37 mouse cellular contexts compared by ENCODE assay signal in genomic region chr14:72440436-72440835, GRCm38 (mm10). TPM values are rescaled to one million over a fixed set of nuclear protein-coding genes. Genes with fewer than 3 reads are reported as not detected.
"Had no signal": no experiment of that assay in that cellular context is flagged by ENCODE, and none has a peak within 500 bp of the region (broad histone marks: within the 10 kb centered on the region; RNA-seq: fewer than 3 reads in every experiment).

No protein-coding gene starts in this region.

- H3K4me3 ChIP-seq: embryonic facial prominence, embryonic 10.5 days; embryonic facial prominence, embryonic 12.5 days; embryonic facial prominence, embryonic 13.5 days; embryonic facial prominence, embryonic 15.5 days; erythroblast, embryonic 14.5 days; forebrain, embryonic 10.5 days; forebrain, embryonic 12.5 days; forebrain, embryonic 13.5 days; forebrain, embryonic 15.5 days; gastrocnemius, adult 2 months had no signal

- H3K36me3 ChIP-seq: embryonic facial prominence, embryonic 10.5 days; embryonic facial prominence, embryonic 12.5 days; embryonic facial prominence, embryonic 13.5 days; embryonic facial prominence, embryonic 15.5 days; forebrain, embryonic 10.5 days; forebrain, embryonic 12.5 days; forebrain, embryonic 15.5 days had no signal

- H3K27me3 ChIP-seq: embryonic facial prominence, embryonic 12.5 days; embryonic facial prominence, embryonic 13.5 days; embryonic facial prominence, embryonic 15.5 days; forebrain, embryonic 12.5 days; forebrain, embryonic 13.5 days; forebrain, embryonic 15.5 days had no signal

- H3K9me3 ChIP-seq: embryonic facial prominence, embryonic 10.5 days; embryonic facial prominence, embryonic 12.5 days; embryonic facial prominence, embryonic 13.5 days; embryonic facial prominence, embryonic 15.5 days; forebrain, embryonic 10.5 days; forebrain, embryonic 12.5 days; forebrain, embryonic 13.5 days; forebrain, embryonic 15.5 days had no signal

- ATAC-seq: forebrain, embryonic 13.5 days; forebrain, embryonic 14.5 days; forebrain, embryonic 15.5 days; forebrain, embryonic 16.5 days; forebrain, postnatal 0 days had no signal

- H3K27ac ChIP-seq: embryonic facial prominence, embryonic 10.5 days; embryonic facial prominence, embryonic 12.5 days; embryonic facial prominence, embryonic 13.5 days; embryonic facial prominence, embryonic 15.5 days; forebrain, embryonic 10.5 days; forebrain, embryonic 12.5 days; forebrain, embryonic 13.5 days; forebrain, embryonic 15.5 days; gastrocnemius, adult 2 months had no signal

- H3K4me1 ChIP-seq: embryonic facial prominence, embryonic 10.5 days; embryonic facial prominence, embryonic 12.5 days; embryonic facial prominence, embryonic 13.5 days; embryonic facial prominence, embryonic 15.5 days; forebrain, embryonic 10.5 days; forebrain, embryonic 12.5 days; forebrain, embryonic 13.5 days; forebrain, embryonic 15.5 days had no signal

- H3K4me2 ChIP-seq: embryonic facial prominence, embryonic 12.5 days; embryonic facial prominence, embryonic 13.5 days; embryonic facial prominence, embryonic 15.5 days; forebrain, embryonic 12.5 days; forebrain, embryonic 13.5 days; forebrain, embryonic 15.5 days had no signal

- H3K9ac ChIP-seq: embryonic facial prominence, embryonic 12.5 days; embryonic facial prominence, embryonic 13.5 days; embryonic facial prominence, embryonic 15.5 days; forebrain, embryonic 12.5 days; forebrain, embryonic 13.5 days; forebrain, embryonic 15.5 days; forebrain, postnatal 0 days had no signal

- DNase-seq: cerebellum, adult 2 months; cerebellum, adult 8-10 months; cerebellum, adult 9-10 months; cerebellum, adult 9-11 months; cerebellum, postnatal 10 days; cerebellum, postnatal 14 days; cerebellum, postnatal 25 days; cerebellum, postnatal 36 days; embryo, embryonic 11 days; forebrain, postnatal 0 days; gastrocnemius, adult 2 months; gastrocnemius, postnatal 10 days; gastrocnemius, postnatal 14 days; gastrocnemius, postnatal 25 days; gastrocnemius, postnatal 36 days; heart, adult 18-20 months had no signal

RNA-seq across cellular contexts. Expression of gene Gm9195, which starts 51.2 kb away (rescaled TPM):
- total RNA-seq: common myeloid progenitor, adult 5-6 weeks; forebrain, postnatal 0 days; gastrocnemius, adult 18-20 months; gastrocnemius, adult 2 months; gastrocnemius, adult 8-10 months; gastrocnemius, postnatal 10 days; gastrocnemius, postnatal 14 days; gastrocnemius, postnatal 25 days; gastrocnemius, postnatal 36 days; gastrocnemius, postnatal 4 days; granulocyte monocyte progenitor cell, adult 5-6 weeks; heart, adult 18-20 months; heart, adult 8-10 months had no signal
- polyA plus RNA-seq: cerebellum, adult 2 months; embryonic facial prominence, embryonic 10.5 days; embryonic facial prominence, embryonic 11.5 days; embryonic facial prominence, embryonic 12.5 days; embryonic facial prominence, embryonic 13.5 days; embryonic facial prominence, embryonic 15.5 days; erythroblast, embryonic 14.5 days; forebrain, embryonic 10.5 days; forebrain, embryonic 11.5 days; forebrain, embryonic 12.5 days; forebrain, embryonic 13.5 days; forebrain, embryonic 14.5 days; forebrain, embryonic 15.5 days; forebrain, embryonic 16.5 days; forebrain, postnatal 0 days; frontal cortex, adult 2 months; gonadal fat pad, adult 2 months had no signal
